Mouse (Mus musculus): ENCODE data around the gene P4ha2. TPM values are rescaled to one million over a fixed set of nuclear protein-coding genes. Genes with fewer than 3 reads are reported as not detected.

P4ha2 gene
- total RNA-seq (2015): 0.05 and 0.15 TPM in 2 replicates
- 0.21 and 0.44 TPM in 2 replicates for total RNA-seq (2017)

DNA sequence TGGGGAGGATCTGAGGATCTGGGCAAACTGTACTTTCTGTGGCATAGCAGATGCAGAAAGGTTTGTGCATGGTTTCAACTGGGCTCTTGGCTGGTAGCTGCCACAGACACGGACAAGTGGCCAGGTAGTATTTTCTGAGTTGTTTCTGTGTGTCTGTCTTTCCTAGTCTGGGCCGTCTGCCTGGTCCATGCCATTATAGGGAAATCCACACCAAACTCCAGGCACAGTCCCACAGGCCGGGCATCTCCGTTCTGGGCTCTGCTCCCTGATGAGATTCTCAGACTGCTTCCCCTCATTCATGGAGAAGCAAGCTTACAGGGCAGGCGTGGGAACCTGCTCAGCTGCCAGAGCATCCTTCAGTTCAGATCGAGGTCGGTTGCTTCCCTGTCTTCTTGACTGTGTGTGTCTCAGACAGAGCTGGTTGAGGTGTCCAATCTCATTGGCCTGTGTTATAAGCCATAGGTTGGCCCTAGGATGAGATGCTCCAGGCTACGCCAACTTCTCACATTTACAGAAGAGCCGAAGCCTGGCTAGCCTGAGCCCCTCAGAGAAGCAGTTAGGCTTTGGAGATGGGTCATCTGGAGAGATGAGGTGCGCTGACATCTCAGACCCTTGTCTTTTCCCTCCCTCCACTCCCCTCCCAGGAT is at the start of gene P4ha2:
P4ha2 (plus strand) TSS at position 51 of the 647 bp plus-strand sequence.
- no peak for ATAC-seq (replicated peaks; ENCODE audit: poor library complexity)

DNA sequence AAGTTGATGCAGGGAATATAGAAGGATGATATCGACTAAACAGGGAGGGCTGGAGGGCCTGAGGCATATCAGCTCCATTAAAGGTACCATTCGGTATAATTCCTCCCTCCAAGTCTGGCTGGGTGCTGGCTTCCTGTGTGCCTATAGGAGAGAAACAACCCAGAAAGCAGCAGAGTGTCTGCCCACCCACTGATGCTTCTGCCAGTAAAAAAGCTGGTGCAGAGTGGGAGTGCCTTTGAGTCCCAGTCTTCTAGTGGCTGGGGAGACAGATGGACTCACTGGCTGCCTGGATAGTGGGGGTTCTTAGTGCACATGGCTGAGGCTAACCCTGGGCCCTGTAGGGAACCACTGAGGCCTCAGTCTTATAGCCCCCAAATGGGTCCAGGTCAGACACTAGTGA is 49.7 kb upstream of the P4ha2 start:
- no peak for ATAC-seq (replicated peaks; ENCODE audit: poor library complexity)

DNA sequence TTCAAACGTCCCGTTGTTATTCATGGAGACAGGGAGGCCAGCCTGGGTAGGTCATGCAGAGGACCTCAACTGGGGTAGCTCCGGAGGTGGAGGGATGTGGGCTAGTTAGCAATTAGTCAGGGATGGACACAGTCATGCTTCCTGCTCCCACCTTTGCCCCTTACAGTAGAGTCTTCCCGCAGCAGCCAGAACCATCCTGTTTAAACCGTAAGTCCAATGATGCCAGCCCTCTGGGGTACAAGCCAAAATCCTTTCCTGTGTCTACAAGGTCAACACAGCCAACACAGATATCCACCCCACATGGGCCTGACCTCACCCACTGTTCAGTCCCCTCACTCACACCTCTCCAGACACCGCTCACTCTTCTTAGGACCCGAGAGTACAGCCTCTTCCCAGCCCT is 48.7 kb upstream of the P4ha2 start:
- ATAC-seq (replicated peaks; ENCODE audit: poor library complexity): no peak

DNA sequence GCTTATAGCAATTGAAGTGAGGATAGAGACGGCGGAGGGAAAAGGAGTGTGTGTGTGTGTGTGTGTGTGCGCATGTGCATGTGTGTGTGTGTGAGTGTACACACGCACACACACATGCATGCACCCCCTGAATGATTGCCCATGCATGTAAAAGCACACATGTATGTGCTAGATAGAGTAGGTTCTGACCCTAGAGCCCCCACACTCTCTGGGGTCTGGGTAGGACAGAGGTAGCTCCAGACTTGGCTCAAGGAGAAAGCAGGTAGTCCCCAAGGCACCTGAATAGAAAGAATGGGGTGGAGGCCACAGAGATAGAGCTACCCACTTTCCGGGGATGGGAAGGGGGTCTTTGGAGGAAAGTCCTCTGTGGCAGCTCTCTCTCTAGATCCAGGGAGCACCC is 47.8 kb upstream of the P4ha2 start:
- ATAC-seq (replicated peaks; ENCODE audit: poor library complexity): no peak

DNA sequence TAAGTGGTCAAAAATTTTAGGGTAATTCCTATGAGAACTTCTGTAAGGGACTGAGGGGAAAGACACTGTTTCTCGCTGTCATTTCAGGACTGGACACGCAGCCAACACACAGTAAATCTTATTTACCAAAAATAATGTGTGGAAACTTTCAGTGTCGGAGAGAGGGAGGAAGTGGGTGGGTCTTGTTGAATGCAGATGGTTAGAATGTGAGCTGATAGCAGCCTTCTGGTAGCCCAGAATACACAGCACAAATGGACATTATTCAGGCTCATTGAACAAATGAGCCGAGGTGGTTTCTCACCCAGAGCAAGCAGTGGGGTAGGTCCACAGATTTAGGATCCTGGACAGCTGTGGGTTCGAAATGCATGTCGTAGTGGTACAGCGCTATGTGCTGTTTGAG is 46.8 kb upstream of the P4ha2 start:
- peak; percentile 74 for ATAC-seq (replicated peaks; ENCODE audit: poor library complexity)

DNA sequence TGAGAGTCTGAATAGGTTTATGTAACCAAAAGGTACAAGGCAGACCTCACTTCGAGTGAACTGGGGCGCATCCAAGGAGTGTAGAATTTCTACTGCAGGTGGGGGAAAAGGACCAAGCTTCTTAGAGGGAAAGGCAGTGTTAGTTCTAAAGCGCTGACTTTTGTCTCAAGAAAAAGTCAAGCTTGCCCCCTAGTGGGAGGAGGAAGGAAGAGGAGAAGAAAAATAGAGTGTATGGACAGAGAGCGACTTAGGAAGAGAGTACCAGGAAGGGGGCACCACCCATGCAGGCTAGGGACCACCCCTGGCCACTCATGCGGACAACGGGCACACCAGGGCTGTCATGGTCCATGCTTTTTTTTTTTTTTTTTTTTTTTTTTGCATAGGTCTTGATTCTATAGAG is 45.6 kb upstream of the P4ha2 start:
- peak; percentile 82 for ATAC-seq (replicated peaks; ENCODE audit: poor library complexity)

DNA sequence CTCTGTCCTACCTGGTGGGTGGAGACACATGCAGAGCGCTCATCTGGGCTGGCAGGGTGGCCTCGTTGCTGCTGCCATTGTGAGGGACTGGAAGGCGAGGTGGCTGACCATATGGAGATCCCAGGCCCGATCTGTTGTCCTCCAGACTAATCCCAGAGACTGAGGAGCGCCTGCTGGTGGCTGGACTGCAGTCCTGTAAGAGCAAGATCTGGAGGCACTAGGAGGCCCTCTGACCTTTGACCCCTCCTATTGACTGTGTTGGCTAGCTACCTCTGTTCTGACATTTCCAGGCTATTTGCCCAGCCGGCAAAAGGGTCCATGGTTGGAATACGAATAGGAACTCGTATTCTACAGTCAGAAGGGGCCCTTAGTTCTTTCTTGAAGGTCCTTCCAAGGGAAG is 43.8 kb upstream of the P4ha2 start:
- ATAC-seq (replicated peaks; ENCODE audit: poor library complexity): no peak

DNA sequence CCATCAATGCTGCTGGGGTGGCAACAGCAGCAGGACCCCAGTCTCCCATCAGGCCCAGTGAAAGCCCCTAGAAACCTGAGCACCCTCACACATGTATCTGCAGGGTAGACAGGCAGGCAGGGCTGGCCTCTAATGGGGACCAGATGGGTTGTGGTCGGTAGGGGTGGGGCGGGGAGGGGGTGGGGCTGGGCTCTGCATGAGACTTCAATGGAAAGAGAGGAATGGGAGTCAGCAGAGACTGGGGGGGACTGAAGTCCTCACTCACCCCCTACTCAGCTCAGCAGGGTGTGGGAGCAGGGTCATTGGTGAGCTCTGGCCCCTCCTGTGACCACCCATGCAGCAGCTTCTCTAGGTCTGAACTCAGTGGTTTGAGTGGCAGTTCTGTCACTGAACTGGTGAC is 42.5 kb upstream of the P4ha2 start:
- ATAC-seq (replicated peaks; ENCODE audit: poor library complexity): no peak

DNA sequence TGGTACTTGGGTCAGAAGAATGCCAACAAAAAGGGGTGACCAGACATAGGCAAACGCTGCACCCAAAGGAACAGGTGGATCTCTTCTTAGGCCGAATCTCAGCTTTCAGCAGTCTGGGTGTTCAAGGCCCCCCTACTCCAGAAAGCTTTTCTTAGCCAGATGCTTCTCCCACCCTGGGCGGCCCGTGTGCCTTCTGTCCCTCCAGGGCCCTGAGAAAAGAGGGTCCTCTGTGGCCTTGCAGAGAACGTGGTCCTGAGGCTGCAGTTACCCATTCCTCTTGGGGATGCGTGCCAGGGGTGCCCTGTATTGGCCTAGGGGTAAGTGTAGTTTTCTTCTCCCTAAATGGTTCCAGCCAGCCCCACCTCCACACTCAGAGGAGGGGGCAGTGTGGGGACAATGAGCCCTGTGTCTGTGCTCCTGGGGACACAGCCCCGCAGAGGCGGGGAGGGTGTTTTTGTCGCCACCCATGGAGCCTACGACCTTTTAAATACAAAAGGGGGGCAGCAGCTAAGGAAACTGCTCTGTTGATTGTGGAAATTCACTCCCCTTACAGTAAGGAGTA is 41.8 kb upstream of the P4ha2 start:
- ATAC-seq (replicated peaks; ENCODE audit: poor library complexity): no peak

DNA sequence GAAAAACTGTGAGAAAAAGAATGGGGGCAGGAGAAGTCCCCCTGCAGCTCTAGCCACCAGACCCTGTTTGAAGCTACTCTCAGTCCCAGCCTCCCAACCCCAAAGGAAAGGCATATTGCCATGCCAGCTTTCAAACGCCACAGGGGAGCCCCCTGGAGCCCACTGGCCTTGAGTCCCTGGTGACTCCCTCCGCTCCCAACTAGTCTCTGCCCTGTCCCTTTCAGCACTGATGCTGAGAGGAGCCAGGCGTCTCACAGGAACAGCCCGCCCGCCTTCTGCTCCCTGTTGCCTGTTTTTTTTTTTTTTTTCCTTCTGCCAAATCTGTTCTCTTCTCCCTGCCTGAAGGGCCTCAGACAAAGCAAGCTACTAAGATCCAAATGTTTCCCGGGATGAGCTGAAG is 41.3 kb upstream of the P4ha2 start:
- no peak for ATAC-seq (replicated peaks; ENCODE audit: poor library complexity)

DNA sequence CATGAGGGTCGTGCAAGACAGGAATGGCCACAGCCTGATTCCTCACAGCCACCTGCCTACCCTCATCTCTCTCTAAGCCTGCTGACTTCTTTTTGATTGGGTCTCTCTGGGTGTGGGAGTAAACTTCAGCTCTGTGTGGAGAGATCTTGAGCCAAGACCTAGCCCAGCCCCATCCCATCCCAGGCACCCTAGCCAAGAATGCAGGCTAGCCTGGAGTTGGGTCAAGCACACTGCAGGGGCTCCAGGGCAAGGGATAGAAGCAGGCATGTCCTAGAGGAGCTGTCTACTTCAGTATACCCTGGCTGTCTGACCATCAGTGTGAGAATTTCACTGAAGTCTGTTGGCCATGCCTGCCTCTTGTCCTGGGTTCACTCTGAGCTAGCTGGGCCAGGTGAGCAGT is 40.4 kb upstream of the P4ha2 start:
- no peak for ATAC-seq (replicated peaks; ENCODE audit: poor library complexity)

DNA sequence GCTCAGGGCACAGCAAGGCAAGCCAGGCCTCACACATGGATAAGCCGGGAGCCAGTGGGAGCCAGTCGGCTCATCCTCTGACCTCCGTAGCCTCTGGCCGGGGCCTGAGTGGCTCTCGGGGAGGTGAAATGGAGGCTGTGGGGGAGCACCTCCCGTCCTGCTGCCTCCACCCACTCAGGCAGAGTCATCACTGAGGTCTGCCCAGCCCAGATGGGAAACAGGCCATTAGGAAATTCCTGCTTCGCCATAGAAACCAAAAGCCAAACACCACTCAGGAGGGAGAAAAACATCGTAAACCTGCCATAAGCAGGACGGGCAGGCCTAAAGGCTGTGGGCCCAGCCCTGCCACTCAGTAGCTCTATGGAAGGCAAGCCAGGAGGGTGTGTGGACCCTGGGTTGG is 39.6 kb upstream of the P4ha2 start:
- no peak for ATAC-seq (replicated peaks; ENCODE audit: poor library complexity)

DNA sequence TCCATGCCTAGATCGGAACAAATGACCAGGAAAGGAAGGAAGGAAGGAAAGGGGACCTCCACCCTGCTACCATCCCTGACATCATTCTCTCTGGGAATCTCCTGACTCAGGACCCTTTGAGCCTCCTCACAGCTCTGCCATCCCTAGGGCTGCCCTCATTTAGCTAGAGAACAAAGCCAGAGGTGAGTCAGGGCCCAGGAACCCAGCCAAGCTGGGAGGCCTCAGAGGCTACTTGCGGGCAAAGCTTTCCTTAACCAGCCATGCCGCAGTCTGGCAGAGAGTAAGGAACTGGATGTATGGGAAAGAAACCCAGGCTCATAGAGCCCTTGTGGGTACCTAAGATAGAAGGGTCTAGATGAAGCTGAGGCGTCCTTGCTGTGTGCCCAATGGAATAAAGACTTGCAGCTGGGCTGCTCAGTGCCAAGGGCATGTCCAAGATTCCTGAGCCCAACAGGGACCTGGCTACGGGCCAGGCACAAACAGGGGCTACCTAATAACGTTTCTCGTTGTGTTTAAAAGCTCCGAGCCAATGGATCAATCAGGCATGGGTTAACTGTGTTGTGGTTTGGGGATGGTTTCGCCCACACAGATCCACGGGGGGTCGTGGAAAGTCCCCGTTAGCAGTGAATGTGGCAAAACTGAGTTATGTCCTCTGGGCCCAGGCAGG is 37.7 kb upstream of the P4ha2 start:
- ATAC-seq (replicated peaks; ENCODE audit: poor library complexity): no peak

DNA sequence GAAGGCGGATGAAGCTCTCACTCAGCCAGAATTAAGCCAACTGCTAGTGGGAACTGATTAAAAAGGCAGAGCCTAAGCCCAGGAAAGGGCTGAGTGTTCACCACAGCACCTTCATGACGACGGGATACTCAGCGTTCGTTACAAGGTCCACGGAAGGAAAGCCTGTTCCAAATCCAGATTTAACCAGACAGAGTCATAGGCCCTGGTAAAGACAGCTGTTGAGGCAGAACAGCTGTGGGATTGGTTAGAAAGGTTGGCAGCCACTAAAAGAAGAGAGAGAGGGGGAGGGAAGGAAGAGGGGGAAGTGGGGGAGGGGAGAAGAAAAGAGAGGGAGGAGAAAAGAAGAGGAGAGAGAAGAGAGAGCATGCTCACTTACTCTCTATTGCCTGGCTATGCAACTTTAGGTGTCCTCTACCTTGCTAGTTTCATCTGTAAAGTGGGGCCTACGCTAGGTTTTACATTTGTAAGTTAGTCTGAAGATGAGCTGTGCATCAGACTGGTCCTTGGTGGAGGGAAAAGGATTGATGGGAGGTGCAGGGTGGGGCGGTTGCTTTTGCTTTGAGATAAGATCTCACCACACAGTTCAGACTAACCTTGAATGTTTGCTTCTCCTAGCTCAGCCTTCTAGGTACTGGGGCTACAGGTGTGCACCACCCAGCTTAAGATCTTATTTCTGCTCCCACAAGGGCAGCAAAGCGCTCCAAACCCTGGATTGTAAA is 37.0 kb upstream of the P4ha2 start:
- ATAC-seq (replicated peaks; ENCODE audit: poor library complexity): no peak

DNA sequence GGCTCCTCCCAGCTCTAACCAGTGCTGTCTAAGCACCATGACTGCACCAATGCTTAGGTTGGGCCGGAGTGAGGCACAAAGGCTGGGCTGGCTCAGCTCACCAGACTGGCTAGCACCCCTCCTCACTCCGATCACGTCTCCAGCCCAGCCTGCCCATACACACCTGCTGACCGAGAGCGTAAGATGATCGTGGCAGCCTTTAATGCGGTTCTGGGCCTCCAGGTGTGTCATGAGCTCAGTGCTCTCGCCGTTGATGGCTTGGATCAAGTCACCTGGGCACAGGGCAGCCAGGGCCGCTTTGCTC is 36.5 kb upstream of the P4ha2 start:
- ATAC-seq (replicated peaks; ENCODE audit: poor library complexity): no peak

DNA sequence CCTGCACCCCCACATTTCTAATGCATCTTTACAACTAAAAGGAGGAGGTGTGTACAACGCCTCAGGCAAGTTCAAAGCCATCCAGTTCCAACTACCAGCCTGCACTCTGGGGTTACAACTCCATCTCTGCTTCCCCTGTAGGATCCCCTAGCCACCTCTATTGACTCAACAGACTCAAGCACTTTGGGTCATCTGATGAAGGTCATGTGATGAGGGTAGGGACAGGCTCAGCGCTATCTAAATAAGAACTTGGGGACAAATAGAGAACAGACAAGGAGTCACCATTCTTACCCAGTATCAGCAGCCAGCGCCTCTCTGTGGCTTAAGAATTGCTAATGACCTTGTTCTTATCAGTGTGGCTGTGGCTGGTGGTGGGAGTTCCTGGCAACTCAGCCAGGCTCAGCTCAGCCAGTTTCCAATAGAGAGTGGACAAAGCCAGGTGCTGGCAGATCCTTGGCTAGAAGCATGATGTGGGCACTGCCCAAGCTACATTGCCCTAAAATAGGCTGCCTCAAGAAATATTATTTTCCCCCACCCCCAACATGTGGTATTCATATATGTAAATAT is 35.4 kb upstream of the P4ha2 start:
- 0 out of 2 replicates have a peak, but pooled peaks have one; percentile 10 for ATAC-seq (replicated peaks; ENCODE audit: poor library complexity)

DNA sequence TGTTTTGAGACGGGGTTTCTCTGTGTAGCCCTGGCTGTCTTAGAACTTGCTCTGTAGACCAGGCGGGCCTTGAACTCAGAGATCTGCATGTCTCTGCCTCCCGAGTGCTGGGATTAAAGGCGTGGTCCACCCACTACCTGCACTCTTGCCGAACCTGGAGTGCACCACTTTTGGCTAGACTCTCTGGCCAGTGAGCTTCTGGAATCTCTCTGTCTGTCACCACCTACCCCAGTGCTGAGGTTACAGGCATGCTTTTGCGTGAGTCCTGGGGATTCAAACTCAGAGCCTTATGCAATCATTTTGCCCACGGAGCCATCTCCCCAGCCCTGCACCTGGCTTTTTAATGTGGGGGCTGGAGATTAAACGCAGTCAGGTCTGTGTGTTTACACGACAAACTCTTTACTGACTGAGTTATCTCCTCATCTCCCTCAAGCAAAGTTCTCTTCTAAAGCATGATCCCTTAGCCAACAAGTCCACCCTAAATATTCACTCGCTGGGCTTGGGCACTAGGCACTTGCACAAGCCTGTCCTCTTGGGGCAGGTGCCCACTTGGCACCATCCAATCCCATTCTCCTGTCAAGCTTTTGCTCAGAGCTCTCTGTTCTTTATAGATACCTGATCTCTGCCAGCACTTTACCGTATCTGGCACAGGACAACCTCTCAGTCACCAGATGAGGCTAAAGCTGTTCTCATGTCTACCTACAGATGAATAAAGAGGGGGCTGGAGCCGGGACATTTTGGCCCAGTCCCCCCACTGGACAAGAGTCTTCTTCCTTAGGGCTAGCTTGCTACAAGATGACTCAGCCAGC is 34.6 kb upstream of the P4ha2 start:
- ATAC-seq (replicated peaks; ENCODE audit: poor library complexity): no peak

DNA sequence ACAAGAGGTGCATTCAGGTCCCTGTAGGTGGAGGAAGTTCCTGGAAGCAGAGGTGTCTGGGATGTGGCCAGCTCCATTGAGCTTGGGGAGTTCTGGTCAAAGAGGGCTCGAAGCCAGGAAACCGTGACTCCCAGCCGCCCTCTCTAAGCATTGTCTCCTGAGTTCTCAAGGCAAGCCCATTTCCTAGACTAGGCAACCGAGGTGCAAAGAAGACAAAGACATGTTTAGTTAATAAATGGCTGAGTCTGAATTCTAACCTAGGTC is 34.0 kb upstream of the P4ha2 start:
- no peak for ATAC-seq (replicated peaks; ENCODE audit: poor library complexity)

DNA sequence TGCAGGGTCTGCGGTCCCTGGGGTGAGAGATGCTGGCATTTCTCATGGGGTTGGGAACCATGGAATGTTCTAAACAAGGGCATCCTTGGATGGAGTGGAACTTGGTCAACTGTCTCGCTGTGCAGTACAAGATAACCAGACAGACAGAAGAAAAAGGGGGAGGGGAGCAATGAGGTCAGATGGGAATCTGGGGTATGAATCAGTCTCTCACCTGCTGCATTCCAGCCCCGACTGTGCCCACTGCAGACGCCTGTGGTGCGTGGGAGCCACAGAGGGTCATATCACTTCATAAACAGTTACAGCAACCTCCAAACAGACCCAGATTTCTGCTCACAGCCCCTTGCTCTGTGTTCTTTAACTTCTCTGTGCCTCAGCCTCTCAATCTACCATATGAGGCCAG is 33.5 kb upstream of the P4ha2 start:
- ATAC-seq (replicated peaks; ENCODE audit: poor library complexity): no peak

DNA sequence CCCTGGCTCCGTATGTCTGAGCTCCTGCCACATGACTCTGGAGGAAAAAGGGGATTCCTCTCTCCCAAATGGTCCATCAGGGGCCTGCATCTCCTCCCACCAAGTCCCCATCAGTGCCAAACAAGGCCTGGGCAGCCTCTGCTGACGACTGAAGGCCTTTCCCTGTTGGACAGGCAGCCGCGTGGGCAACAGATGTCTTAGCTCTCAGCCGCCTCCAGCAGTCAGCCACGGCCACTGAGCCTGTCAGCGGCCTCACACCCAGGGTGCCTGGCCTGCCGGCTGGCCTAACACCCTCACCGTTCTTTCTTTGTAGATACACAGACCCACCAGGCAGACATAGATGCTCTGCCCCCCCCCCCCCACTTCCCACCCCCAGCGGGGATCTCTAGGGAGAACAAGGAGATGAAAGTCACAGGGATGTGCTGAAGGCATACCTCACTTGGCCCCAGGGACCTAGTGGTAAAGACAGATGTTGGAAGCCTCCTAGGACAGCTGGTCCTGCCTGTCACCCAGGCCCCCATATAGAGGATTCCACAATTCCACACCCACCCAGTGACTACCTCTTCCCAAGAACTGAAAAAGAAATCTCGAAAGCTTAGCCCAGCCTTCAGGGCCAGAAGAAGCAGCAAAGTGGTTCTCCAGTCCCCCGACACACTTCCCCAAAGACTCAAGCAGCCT is 32.4 kb upstream of the P4ha2 start:
- no peak for ATAC-seq (replicated peaks; ENCODE audit: poor library complexity)
